Mouse (Mus musculus): ENCODE data around the gene Snx20. TPM values are rescaled to one million over a fixed set of nuclear protein-coding genes. Genes with fewer than 3 reads are reported as not detected.

Gene Snx20
- total and polyA plus RNA-seq, 3 experiments, result 10.1 to 15.9 TPM; not detected in 1

- Histone ChIP-seq H3K4me3 (ENCODE audit: control insufficient read depth in 1 of 2, insufficient read depth in 1 of 2, low read depth in 2 of 2, low read length in 2 of 2) (no peak overlapping the region), H3K27ac (ENCODE audit: control insufficient read depth, low read depth, low read length) (no peak overlapping the region), H3K4me1 (ENCODE audit: control insufficient read depth in 1 of 2, insufficient read depth in 2 of 2, low read length in 2 of 2) (peaks cover 0 to 12% of the 10 kb centered on the region in 2 experiments), H3K79me2 (ENCODE audit: control insufficient read depth, insufficient read depth, low read length, poor library complexity) (peaks cover 8% of the 10 kb centered on the region; the same call in 1 of the 2 replicates), H3K36me3 (ENCODE audit: control insufficient read depth in 1 of 2, insufficient read depth in 2 of 2, low read length in 2 of 2) (no peaks in the 10 kb centered on the region), H3K9ac (ENCODE audit: control insufficient read depth, low read depth, low read length, poor library complexity, severe bottlenecking) (no peak overlapping the region), H3K9me3 (replicated peaks; ENCODE audit: insufficient read depth, low read length) (no peaks in the 10 kb centered on the region), H3K27me3 (ENCODE audit: control insufficient read depth in 1 of 2, insufficient read depth in 2 of 2, low read length in 2 of 2) (no peaks in the 10 kb centered on the region; a peak in 1 of 4 replicates)
- no peak for DNase-seq (ENCODE audit: low read depth, low spot score)
- TF ChIP-seq GABPA (IDR thresholded peaks at IDR 0.05; ENCODE audit: low read depth, low read length) (no peak), KAT2A (conservative IDR thresholded peaks at IDR 0.05; ENCODE audit: low read depth, low read length) (no peak), CTCF (IDR thresholded peaks at IDR 0.05 in 2 of 3, conservative IDR thresholded peaks at IDR 0.05 in 1 of 3; ENCODE audit: control insufficient read depth in 1 of 3, insufficient read depth in 1 of 3, low read depth in 2 of 3, low read length in 3 of 3, poor library complexity in 1 of 3, severe bottlenecking in 1 of 3) (no peak), SIN3A (IDR thresholded peaks at IDR 0.05; ENCODE audit: low read length) (no peak), CHD1 (IDR thresholded peaks at IDR 0.05; ENCODE audit: low read depth, low read length) (no peak), ZNF384 (IDR thresholded peaks at IDR 0.05; ENCODE audit: low read depth, low read length) (no peak)
Observed at GRCm38 (mm10) chr8:88638908-88639307, 3.0 kb upstream of the Snx20 start.

GRCm38 (mm10) chr8:88637092-88638000 lies 1.4 kb upstream of the Snx20 start:
- peaks cover 8% of the 10 kb centered on the region; the same call in 1 of the 2 replicates for H3K79me2 ChIP-seq (ENCODE audit: control insufficient read depth, insufficient read depth, low read length, poor library complexity)
- no peak overlapping the region for H3K4me3 ChIP-seq (ENCODE audit: control insufficient read depth in 1 of 2, insufficient read depth in 1 of 2, low read depth in 2 of 2, low read length in 2 of 2)
- H3K4me1 ChIP-seq (ENCODE audit: control insufficient read depth in 1 of 2, insufficient read depth in 2 of 2, low read length in 2 of 2), result peaks cover 0 to 12% of the 10 kb centered on the region in 2 experiments
- H3K9me3 ChIP-seq (replicated peaks; ENCODE audit: insufficient read depth, low read length), result no peaks in the 10 kb centered on the region
- H3K27me3 ChIP-seq (ENCODE audit: control insufficient read depth in 1 of 2, insufficient read depth in 2 of 2, low read length in 2 of 2), result no peaks in the 10 kb centered on the region; a peak in 1 of 4 replicates
- H3K9ac ChIP-seq (ENCODE audit: control insufficient read depth, low read depth, low read length, poor library complexity, severe bottlenecking), result no peak overlapping the region
- DNase-seq (ENCODE audit: low read depth, low spot score), result peak; percentile 30
- H3K27ac ChIP-seq (ENCODE audit: control insufficient read depth, low read depth, low read length), result no peak overlapping the region
- H3K36me3 ChIP-seq (ENCODE audit: control insufficient read depth in 1 of 2, insufficient read depth in 2 of 2, low read length in 2 of 2), result no peaks in the 10 kb centered on the region
- TF ChIP-seq BHLHE40 (IDR thresholded peaks at IDR 0.05; ENCODE audit: borderline replicate concordance, low read depth, low read length) (no peak), ETS1 (IDR thresholded peaks at IDR 0.05; ENCODE audit: low read depth, low read length) (no peak), SIN3A (IDR thresholded peaks at IDR 0.05; ENCODE audit: low read length) (no peak), MYB (IDR thresholded peaks at IDR 0.05; ENCODE audit: low read depth, low read length) (no peak), CHD1 (IDR thresholded peaks at IDR 0.05; ENCODE audit: low read depth, low read length) (no peak), MYC (IDR thresholded peaks at IDR 0.05; ENCODE audit: low read depth, low read length) (no peak), ELF1 (IDR thresholded peaks at IDR 0.05; ENCODE audit: low read depth, low read length) (no peak), ZKSCAN1 (IDR thresholded peaks at IDR 0.05; ENCODE audit: low read depth, low read length) (no peak), MAX (IDR thresholded peaks at IDR 0.05; ENCODE audit: low read length) (no peak), TCF12 (IDR thresholded peaks at IDR 0.05; ENCODE audit: low read depth, low read length) (no peak), POLR2A (IDR thresholded peaks at IDR 0.05; ENCODE audit: control insufficient read depth in 1 of 2, insufficient read depth in 1 of 2, low read depth in 1 of 2, low read length in 2 of 2, poor library complexity in 1 of 2) (no peak), GATA1 (IDR thresholded peaks at IDR 0.05; ENCODE audit: low read depth, low read length) (no peak), NELFE (IDR thresholded peaks at IDR 0.05; ENCODE audit: low read depth, low read length) (no peak)

Measured in MEL (cell line).